Mouse (Mus musculus) adrenal gland, postnatal 14 days (tissue): ENCODE measurements around the gene Hsd17b14. TPM values are rescaled to one million over a fixed set of nuclear protein-coding genes. Genes with fewer than 3 reads are reported as not detected.
A peak's percentile ranks its signal among the peaks of the same experiment; 100 is the strongest.

Experiments used
- DNase-seq: peaks from one replicate; pipeline ENCODE4 v3.0.0; 2021; ENCODE audit warnings: mixed read lengths
- total RNA-seq: library from RNA; stranded (reverse); gene quantifications from 2 replicates; pipeline ENCODE4 v1.2.3, GENCODE M21; 2021

Gene Hsd17b14
- total RNA-seq, 1 experiment from 2014 or later, result 0.67 TPM

DNA sequence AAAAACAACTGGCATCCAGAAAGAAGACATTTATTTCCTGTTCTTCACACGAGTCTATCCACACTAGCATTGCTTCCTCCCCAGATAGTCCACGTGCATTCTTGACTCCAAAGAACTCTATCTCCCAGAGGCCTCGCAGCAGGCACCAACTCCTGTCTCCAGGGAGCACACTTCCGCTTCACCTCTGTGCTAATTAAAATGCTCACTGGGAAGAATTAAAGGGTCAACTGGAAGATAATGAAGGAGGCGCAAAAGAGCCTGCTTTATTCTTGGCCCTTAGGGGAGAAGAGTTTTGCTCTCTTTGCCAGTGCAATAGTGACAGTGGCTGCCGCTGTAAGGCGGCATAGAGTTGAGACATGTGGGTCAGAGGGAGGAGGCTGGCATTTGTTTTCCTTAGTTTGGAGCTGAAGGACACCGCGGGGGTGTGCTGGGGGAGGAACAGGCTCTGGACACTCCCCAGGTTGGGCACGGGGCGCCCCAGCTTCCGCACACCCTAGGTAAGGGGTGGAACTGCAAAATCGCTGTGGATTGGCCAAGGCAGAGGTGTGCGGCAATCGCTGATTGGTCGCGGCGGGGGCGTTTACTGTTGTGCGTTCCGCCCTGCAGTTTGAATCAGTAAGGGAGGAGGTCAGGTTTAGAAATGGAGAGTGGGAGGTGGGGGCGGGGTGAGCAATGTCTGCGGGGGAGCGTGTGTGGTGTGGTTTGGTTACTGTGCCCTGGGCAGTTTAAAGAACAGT is 13.3 kb downstream of the Hsd17b14 start:
- DNase-seq, result peak; percentile 97

DNA sequence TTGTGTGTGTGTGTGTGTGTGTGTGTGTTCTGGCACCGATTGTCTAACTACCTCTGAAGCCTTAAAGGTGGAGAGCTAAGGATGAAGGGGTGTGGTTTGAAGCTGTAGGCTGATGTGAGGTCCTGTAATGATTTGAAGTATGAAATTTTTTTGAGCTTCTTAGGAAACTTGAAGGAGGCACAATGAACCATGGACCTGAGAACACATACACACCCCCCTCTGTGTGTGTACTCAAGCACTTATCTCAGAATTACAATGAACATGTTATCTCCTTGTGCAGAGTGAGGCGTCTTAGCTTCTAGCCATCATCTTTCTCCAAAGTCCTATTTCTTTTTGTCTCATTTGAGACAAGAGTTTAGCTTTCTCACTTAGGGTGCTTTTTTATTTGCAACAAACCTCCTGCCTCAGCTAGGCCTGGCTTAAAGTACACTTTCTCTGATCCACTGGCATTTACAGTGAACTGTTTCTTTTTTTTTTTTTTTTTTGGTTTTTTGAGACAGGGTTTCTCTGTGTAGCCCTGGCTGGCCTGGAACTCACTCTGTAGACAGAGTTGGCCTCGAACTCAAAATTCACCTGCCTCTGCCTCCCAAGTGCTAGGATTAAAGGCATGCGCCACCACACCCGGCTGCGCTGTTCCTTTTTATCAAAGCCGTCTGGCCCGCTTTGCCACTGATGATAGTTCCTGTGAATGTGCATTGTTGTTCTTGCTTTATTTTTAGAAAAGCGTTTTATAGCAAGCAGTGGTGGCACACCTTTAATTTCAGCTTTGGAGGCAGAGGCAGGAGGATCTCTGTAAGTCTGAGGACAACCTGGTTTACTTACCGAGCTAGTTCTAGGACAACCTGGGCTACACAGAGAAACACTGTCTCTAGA is 14.1 kb downstream of the Hsd17b14 start:
- no peak for DNase-seq

DNA sequence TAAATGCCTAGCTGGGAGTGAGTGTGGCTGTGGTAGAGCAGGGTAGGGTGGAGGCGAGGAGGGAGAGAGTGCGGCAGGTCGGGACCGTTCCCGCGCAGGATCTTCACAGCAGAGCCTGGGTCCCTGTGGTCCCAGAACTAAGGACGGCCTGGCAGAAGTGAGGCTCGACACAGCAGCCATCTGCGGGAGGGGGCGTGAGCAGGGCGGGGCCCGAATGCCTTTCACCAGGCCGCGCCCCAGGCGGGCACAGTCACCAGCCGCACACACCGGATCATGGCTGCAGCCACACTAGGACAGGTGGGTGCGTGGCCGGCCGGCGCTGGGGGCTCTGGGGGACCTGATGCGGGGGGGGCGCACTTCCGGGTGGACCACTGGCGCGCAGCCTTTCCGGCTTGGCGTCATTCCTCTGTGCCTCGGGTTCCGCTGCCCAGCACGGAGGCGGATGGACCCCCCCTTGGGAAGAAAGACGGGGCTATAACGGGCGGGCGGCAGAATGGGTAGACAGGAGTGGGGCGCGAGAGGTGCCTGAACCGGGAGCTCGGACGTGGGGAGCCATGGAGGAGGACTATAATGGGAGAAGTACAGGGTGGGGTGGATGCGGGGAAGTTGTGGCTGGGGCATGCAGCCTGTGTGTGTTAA is 15.5 kb downstream of the Hsd17b14 start, which contains the start of gene Bcat2:
Bcat2 (plus strand) TSS at position 51 of the 639 bp plus-strand sequence.
- peak; percentile 91 for DNase-seq

DNA sequence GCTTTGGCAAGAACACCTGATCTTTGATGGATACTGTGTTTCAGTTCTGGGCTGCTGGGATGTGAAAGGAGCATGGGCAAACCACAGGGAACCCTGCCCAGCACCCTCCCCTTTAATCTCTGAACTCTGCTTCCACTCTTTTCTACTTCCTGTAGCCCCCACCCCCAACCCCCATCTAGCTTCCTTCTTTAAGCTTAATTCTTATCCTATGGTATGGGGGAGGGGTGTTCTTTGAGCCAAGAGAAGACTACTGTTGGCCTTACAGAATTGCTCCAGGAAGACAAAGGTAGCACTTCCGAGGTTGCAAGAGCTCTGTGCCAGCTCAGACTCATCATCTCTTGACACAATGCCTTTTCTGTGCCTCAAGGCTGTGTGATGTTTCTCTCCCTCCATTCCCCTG is 17.3 kb downstream of the Hsd17b14 start:
- no peak for DNase-seq

DNA sequence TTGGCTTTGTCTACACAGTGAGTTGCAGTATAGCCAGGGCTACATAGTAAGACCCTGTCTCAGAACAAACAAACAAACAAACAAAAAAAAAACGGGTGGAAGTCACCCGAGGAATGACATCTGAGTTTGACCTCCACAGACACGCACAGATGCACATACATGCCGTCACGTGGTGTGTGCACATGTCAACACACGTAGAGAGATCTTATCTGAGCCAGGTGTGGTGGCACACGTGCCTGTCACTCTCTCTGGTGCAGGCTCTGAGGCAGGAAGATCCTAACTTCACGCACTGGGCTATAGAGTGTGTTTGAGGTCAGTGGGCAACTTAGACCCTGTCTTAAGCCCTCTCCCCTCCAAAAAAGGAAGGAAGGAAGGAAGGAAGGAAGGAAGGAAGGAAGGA is 19.3 kb downstream of the Hsd17b14 start:
- DNase-seq, result no peak

DNA sequence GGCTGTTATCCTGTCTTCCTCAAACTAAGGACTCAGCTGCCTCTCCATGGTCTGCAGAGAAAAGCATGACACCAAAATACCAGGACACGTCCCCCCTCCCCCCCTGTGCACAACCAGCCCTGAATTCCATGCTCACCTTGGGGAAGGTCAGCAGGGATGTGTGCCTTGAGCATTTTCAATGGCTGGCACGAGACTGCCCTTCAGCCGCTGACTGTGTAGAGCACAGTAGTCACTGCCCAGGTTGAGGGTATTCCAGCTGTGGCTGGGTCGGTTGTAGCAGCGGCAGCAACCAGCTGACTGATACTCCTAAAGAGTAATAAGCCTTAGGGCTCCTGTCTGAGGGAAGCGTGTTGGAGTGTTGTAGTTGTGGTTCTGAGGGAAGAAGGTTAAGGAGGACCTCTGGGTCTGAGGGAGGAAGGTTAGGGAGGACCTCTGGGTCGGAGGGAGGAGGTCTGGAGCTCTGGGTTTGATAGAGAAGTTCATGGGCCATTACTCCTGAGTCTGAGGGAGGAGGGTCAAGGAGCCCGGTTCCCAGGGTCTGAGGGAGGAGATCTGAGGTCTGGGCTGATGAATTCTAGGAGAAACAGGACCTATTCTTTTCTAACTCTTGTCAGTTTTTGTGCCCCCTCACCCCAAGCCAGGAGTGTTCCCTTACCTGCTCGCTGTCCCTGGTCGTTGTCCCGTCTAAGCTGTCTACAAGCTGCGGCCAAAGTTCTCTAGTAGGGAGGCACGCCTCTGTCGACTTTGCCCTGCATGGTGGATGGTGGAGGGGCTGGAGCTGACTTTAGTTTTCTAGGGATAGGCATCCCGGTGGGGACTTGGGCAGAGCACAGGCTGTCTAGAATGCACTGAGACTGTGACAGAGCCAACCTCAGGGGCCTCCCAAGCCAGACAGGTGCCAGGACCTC is 20.0 kb downstream of the Hsd17b14 start:
- no peak for DNase-seq

DNA sequence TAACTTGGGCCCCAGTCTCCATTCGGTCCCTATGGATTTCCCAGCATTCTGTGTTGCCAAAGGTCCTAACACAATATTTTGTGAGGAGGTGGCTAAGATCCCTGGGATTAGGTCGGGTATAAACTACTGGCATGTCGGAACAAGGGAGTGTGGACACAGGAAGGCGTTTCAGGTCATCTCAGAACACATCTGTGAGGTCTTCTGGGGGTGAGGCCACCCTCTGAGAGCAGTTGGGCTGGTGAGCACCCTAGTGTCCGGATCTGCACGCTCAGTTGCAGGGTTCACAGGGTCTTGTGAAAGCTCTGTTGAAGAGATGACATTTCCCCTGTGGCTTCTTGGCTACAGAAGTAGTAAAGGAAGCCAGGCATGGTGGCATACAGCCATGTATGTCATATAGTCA is 31.2 kb downstream of the Hsd17b14 start:
- DNase-seq, result no peak

DNA sequence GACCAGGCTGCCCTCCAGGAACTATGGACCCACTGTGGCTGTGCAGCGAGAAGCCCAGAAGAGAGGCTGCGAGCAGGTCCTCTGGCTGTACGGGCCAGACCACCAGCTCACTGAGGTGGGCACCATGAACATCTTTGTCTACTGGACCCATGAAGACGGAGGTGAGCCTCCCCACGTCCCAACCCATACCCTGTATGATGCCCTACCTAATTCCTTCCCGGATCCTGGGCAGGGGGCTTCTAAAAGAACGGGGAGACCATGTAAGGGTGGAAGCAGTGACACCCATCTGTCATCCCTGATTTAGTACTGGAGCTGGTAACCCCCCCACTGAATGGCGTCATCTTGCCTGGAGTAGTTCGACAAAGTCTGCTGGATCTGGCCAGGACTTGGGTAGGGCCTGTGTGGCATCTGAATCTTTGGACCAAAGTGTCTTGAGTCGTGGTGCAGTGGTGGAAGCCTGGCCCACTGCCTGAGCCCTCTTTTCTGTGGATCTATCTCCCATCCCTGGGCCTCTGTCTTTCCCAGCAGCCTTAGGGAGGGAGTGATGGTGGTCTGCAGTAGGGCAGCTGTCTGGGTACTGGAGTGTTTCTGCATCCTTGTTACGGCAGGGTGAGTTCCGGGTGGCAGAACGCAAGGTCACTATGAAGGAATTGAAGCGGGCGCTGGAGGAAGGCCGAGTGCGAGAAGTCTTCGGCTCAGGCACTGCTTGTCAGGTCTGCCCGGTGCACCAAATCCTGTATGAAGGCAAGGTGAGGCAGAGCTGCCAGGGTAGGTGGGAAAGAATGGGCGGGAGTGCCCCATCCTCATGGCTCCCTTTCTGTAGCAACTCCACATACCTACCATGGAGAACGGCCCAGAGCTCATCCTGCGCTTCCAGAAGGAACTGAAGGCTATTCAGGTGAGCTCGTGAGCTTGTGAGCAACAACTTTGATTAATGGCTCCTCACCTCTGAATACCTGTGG is 33.2 kb downstream of the Hsd17b14 start:
- DNase-seq, result no peak

DNA sequence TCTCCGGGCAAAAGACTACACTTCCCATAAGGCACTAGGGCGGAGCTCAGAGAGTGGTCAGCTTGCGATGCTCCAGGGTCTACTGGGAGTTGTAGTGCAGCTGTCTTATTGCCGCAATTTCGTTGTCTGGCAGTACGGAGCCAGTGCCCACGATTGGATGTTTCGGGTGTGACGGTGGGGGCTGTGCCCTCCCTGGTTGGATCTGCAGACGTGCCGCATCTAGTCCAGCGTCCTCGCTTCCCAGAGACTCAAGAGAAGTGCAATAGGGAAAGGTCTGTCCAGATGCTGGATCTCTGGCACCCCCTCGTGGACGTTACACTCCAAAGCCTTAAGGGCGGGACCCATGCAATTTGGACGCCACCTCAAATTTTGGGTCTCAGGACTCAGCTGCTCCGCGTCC is 34.5 kb downstream of the Hsd17b14 start:
- peak; percentile 95 for DNase-seq

DNA sequence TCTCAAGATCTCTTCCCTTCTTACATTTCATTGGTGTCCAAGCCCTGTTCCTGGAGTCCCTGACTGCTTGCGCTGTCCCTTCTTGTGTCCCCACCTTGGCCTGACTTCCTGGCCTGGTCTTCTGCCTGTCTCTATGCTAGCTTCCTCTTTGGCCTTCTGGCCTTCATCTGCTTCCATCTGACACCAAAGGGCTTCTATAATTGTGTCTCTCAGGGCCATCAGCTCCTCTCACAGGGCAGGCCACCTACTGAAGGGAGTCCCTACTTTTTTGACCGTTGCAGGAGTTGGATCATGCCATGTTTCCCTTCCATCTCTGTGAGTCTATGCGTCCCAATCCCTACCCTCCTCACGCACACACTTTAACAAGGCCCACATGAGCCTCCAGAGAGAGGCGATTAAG is 35.2 kb downstream of the Hsd17b14 start:
- DNase-seq, result no peak

DNA sequence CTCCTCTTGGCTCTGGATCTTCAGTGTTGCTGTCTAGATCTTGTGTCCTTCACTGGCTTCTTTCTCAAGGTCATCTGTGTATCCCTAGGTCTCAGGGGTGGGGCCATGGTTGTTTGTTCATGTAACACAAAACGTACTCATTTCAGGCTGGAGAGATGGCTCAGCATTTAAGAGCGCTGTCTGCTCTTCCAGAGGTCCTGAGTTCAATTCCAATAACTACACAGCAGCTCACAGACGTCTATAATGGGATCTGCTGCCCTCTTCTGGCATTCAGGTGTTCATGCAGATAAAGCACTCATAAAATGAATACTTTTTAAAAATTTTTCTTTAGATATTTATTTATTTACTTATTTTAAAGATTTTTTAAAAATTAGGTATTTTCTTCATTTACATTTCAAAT is 36.2 kb downstream of the Hsd17b14 start:
- no peak for DNase-seq

DNA sequence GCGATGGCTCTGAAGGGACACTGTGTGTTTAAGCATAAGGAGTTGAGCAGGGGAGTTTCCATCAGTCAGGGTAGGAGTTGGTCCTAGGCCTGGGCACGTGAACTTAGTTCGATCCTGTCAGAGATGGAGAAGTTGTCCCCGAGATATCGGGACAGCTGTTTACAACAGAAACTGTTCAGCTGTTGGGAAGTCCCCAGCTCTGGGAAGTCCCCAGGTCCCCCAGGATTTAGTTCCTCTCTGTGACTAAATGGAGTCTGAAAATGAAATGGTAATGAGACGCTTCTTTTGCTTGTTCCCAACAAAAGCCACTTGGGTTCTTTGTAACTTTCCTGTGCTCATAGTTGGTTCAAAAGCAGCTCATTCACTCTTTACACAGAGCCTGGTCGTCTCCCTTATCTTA is 37.2 kb downstream of the Hsd17b14 start:
- no peak for DNase-seq

DNA sequence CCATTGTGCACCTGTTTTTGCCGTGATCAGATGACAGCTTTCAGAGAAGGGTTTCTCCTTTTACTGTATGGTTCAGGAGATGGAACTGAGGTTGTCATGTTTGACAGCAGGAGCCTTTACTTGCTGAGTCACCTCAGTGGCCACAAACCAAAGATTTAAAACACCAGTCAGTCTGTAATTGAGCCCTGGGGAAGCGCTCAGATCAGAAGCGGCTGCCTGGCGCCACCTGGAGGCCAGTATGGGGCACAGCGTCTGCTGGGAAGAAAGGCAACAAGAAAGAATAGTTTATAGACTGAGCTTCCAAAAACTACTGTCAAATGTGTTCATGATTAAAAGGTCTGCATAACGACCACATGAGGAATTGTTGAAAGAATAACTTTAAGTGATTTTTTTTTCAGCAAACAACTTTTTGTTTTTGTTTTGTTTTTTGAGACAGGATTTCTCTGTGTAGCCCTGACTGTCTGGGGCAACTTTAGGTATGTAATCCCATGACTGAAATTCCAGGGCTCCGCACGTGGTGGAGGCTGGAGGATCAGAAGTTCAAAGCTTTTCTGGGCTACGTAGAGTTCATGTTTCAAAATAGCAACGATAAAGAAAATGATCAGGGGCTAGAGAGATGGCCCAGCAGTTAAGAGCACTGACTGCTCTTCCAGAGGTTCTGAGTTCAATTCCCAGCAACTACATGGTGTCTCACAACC is 38.6 kb downstream of the Hsd17b14 start:
- DNase-seq, result peak; percentile 85

DNA sequence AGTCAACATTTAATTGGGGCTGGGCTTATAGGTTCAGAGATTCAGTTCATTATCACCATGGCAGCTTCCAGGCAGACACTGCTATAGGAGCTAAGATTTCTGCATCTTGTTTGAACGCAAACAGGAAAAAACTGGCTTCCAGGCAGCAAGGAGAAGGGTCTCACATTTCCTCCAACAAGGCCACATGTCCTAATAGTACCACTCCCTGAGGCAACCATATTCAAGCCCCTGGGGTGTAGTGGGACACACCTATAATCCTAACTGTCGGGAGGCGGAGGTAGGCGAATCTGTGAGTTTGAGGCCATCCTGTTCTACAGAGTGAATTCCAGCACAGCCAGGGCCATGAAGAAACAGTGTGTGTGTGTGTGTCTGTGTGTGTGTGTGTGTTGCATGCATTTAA is 40.5 kb downstream of the Hsd17b14 start:
- no peak for DNase-seq

DNA sequence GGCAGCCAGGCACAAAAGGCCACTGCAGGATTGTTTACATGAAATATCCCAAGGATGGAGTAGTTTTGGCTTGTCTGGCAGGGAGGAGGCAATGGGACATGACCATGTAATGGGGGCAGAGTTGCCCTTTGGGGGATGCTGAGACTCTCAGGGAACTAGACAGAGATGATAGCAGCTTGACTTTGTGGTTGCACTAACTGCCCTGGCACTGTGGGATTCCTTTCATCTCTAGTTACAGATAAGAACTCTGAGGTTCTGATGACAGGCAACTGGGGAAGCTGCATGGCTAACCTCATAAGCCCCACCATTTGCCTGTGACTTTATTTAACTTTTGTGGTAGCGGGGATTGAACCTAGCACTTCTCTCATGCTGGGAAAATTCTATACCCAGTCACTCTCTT is 41.4 kb downstream of the Hsd17b14 start:
- DNase-seq, result no peak

DNA sequence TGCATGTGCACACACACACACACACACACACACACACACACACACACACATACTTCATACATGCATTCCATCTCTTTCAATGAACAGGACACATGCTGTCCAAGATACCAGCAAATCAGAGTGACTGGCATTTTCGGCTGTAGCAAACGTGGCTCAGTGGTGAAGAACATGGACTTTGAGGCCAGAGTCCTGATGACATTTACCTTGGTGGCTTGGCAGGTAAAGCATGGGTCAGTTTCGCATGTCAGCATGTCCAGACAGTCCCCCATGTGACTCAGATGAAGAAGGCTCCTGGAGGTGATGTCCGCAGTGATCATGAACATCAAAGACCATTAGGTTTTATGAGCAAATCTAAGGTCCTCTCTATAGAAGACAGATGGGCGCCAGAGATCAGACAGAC is 42.3 kb downstream of the Hsd17b14 start:
- DNase-seq, result no peak

DNA sequence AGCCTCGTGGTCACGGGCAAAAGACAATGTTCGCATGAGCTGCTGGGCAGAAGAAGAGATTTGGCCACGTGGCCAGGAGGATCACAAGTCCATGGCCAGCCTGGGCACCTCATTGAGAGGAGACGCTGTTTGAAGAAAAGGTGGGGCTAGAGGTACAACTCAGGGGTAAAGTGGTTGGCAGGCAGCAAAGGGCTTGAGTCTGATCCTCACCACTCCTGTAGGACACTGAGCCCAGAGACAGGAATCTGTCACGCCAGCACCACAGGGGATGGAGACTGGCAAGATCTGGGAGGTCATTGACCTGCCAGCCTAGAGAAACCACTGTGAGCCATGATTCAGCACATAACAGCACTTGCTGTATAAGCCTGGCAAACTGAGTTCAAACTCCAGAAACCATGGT is 42.8 kb downstream of the Hsd17b14 start:
- DNase-seq, result no peak

DNA sequence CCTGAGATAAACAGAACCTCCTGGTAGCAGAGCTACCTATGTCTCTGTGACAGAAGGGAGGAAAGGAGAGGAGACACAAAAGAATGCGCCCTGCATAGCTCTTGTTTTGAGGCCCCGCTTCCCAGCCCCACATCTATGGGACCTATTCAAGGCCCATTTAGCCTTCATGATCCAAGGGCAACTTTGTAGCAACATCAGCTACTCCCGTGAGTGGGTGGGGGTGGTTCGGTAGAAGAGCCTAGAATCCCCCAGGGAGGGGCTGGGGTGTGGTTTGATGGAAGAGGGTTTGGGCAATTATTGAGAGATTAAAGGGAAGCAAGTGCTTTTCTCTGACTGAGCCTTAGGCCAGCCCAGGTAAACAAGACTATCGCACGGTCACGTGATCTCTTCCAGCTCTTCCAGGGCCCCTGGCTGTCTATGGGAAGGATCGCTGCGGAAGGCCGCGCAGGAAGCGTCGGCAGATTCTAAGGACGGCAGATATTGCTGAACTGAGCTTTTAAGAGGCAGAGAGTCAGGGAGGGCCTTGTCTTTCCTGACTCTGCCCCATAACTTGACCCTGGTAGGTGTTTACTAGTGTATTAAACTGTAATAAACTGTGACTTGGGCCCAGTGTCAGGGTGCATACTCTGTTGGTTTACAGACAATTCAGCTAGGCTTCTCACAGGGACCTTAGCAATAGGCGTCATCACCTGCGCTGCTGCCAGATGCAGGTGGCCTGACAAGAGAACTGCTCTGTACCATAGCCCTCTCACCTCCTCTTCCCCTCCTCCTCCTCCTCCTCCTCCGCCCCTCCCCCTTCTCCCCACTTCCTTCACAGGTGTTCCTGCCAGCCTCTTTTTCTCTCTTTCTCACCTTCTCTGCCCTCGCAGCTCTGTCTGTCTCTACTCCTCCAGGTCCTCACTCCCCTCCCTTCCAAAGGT is 44.5 kb downstream of the Hsd17b14 start:
- DNase-seq, result no peak

DNA sequence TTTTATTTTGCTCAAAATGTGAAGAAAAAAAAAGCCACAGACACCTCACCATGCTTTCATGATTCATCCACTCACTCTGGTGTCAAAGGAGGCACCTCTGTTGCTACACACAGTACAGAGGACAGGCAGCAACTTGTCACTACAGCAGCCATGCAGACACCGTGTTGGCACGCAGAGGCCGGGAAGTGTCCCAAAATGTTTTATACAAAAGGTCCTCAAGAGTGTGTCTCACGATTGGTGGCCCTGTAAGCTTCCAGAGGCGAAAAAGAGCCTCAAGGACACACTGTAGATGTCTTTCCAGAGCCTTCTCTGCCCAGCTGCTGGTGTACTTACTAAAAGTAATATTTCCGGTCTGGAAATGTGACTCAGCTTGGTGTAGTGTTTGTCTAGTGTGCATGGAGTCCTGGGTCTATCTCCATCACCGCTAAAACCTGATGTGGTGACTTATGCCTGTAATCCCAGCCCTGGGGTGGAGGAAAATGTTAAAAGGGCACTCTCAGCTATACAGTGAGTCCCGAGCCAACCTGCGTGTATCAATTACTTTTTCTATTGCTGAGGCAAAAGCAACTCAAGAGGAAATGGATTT is 51.1 kb downstream of the Hsd17b14 start:
- peak; percentile 63 for DNase-seq
